Mouse (Mus musculus) inflammation-experienced regulatory T-cells, adult 6 months (primary cell): ENCODE data around the gene Ccdc85b. TPM values are rescaled to one million over a fixed set of nuclear protein-coding genes. Genes with fewer than 3 reads are reported as not detected.
"Not testable (repeated sequence)": the region's sequence is repeated elsewhere in the genome, so short reads cannot be mapped to it uniquely, and the experiment has no call there.

Source experiments
- ATAC-seq: one replicate; pipeline ENCODE4 v1.8.0; 2017
- polyA plus RNA-seq, 3 experiments: library from polyadenylated mRNA; unstranded; fragments of 100-300 nt; shearing (Covaris generic); gene quantifications; one replicate each; pipeline ENCODE4 v1.2.1; 2017

Ccdc85b gene
- polyA plus RNA-seq: under 1 TPM; 0.47 to 0.74 (median 0.65) TPM

DNA sequence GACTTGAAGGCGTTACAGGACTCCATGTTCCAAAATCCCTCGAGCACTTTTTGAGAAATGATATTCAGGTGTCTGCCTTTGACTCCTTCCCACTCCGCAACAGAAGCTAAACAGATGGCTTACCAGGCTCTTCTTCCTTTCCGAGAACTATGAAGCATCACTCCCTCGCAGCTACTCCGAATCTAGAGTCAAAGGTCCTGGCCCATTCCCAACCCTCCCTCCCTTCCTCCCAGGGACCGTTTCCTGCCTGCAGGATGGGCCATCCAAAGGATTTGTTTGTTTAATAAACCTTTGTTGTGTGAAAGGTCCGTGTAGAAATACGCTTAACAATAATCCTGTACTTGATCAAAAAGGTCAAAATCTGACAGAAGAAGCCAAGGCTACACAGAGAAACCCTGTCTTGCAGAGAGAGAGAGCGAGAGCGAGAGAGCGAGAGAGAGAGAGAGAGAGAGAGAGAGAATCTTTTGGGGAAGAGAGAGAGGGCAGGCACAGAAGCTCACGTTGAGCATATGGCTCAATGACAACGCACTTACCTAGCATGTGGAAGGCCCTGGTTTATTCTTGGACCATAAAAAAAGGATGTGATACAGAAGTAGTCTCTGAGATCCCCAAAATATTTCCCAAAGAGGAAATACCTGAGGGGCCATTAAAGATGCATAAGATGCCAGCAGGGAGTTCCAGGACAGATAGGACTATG, at the start of gene Ccdc85b:
TSS of gene Ccdc85b (minus strand) at position 149 of the 697 bp plus-strand sequence.
- ATAC-seq: peak; percentile 7

DNA sequence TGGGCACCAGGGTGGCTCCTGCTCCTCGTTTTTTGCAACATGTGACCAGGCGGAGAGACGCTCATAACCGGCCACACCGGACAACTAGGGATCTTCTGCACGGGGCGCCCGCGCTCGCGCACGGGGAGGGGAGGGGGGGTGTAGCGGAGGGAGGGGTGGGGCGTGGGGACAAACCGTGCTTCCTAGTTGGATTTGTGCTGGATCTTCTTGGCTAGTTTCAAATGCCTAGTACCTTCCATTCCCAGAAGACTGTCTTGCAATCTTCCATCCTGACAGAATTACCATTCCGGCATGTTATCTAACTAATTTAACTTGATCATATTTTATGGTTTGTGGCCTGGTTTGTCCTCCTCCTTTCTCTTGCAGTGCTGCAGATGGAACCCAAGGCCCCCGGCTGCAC, 46.0 kb upstream of the Ccdc85b start, which contains the start of gene 1700020D05Rik:
TSS of gene 1700020D05Rik (minus strand) at position 101 of the 400 bp plus-strand sequence.
- no peak for ATAC-seq

DNA sequence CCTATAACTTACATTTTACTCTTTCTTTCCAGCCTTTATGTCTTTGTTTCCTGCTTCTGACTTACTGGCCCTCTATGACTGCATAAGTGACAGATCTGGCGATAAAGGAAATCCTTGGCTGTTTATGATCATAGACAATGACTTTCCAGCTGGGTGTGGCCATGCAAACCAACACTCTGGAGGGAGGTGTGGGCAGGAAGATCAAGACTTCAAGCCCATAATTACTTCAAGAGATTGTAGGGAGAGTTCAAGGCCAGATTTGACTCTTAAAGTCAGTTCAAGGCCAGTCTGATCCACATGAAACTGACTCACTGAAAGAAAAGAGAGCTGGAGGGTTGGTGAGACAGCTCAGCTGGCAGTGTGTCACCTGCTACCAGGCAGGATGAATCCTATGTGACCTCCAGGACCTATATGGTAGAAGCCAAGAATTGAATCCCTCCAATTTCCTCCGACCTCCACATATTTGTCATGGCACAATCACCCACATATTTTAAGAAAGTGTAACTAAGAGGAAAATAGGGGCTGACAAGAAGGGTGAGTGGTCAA, 42.7 kb upstream of the Ccdc85b start:
- no peak for ATAC-seq

DNA sequence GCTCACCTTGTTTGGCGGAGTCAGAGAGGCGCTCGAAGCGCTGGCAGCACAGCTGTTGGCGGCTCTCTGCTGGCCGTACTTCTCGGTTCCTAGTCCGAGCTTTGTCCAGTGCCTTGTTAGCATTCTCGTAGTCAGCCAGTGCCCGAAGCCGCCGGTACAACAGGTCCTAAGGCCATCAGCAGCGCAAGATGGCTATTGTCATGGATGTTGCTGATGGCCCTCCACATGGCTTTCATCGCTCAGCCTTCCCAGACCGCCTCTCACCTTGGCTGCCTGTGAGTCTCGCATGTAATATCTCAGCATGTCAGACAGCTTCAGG, 38.3 kb upstream of the Ccdc85b start:
- ATAC-seq: no peak

DNA sequence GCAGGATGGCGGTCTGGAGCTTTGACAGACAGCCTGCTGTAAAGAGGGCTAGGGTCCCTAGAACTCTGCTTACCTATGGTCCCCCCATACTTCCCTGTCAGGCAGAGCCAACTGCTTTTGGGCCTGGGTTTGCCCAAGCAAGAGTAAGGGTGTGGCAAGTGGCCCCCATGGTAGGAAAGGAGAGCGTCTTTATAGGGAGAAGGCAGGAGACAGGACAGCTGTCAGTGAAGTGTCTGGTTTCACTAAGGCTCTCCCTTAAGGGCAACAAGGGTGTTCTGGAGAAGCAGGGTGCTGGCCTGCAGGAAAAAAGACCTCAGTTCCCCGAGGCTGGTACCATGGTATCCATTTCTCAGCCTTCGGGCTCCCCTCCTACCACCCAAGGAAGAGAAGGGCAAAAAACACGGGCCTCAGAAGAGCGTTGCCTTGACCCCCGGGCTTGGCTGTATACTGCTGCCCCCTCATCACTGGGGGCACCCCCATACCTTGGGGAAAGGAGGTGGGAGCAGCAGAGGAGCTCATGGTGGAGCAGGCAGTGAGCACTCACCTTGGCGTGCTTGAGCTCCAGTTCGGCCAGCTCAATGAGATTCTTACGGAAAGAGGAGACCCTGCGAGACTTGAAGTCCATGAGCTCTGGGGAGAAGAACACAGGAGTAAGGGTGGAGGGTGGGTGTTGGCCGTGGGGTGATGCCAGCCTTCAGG, 37.8 kb upstream of the Ccdc85b start:
- ATAC-seq: no peak

DNA sequence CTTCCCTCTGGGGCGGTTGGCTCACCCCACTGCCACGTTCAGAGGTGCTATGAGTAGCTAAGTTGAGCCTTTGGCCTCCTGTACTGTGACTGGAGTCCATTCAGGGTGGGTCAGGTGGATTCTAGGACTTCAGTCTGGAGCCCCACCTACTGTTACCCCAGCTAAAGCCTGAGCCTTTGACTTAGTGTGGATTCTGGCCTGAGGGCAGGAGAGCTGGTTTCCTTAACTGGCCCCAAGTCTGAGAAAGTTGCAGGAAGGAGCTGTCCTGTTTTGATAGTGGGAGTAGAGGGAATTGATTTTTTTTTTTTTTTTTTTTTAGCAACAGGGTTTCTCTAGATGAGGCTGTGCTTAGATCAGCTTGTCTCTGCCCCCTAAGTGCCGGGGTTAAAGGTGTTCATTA, 36.6 kb upstream of the Ccdc85b start:
- no peak for ATAC-seq

DNA sequence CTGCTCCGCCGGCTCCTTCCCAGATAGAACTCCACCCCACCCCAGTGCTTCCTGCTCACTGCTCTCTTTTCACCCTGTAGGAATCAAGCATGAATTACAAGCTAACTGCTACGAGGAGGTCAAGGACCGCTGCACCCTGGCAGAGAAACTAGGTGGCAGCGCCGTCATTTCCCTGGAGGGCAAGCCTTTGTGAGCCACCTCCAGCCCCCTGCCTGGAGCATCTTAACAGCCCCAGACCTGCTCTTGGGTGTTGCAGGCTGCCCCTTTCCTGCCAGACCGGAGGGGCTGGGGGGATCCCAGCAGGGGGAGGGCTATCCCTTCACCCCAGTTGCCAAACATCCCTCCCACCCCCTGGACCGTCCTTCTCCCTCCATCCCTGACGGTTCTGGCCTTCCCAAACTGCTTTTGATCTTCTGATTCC, 35.6 kb upstream of the Ccdc85b start:
- ATAC-seq: not testable (repeated sequence)

DNA sequence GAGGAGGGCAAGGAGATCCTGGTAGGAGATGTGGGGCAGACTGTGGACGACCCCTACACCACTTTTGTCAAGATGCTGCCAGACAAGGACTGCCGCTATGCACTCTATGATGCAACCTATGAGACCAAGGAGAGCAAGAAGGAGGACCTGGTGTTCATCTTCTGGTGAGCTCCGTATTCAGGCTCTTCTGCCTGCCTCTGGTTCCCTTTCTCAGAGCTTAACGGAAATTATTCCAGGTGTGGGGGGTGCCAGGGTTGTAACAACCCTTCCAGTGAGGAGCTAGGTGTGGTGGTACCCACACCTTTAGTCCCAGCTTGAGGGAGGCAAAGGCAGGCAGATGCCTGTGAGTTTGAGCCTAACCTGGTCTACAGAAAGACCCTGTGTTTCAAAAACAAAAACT, 34.9 kb upstream of the Ccdc85b start:
- no peak for ATAC-seq

DNA sequence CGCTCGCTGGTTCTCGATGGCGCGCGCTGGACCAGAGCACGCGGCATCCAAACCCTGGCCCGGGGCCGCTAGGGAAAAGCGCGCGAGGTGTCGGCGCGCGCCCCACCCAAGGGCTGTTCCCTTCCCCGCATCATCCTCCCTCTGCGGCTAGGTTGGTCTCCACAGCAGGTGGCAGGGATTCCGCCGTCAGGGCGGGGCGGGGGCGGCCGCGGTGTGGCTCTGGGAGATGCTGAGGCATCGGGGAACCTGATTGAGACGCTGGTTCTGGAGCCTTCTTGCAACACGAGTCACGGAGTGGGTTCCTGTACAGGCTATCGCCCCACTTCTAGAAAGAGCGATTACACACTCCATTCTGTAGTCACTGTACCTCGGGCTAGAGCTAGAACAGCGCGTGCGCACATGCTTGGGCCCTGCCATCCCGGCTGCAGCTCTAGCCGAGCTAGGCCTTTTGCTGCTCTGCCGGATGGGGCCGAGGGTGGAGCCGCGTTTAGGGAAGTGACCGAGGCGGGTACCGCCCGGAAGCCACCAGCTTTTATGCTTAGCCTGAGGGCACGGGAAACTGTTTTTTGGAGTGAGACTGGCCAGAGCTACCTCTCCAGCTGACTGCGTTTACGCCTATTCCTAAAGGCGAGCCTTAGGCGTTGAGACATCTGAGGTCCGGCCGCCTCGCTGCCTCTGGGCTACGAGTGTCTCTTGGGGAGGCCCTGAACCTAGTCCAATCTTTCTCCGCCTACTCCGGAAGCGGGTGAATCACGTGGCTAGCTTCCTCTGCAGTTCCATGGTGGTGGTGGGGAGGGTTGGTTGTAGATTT, 33.4 kb upstream of the Ccdc85b start:
- peak; percentile 42 for ATAC-seq

DNA sequence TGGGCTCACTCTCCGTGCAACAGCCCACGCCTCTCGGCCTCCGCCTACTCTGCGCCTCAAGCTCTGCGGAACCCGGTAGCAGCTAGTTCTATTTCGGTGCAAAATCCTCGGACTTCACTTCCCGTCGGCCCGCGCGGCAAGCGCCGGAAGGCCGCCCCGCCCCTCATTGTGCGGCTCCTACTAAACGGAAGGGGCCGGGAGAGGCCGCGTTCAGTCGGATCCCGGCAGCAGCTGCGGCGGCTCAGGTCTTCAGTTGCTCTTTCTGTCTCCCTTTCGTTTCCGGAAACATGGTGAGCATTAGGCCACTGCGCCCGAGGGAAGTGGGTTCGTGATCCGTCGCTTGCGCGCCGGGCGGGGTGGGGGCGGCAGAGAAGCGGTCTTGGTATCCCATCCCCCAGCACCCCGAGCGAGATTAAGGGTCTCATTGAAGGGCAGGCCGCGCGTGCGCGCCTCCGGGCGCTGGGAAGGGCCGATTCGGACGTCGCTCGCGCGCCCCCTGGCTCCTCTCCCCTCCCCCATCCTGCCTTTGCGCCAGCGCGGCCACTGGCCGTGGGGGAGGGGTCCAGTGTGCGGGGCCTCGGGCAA, 32.7 kb upstream of the Ccdc85b start, which contains the start of gene Cfl1:
TSS of gene Cfl1 (plus strand) at position 143 of the 585 bp plus-strand sequence.
- ATAC-seq: peak; percentile 57

DNA sequence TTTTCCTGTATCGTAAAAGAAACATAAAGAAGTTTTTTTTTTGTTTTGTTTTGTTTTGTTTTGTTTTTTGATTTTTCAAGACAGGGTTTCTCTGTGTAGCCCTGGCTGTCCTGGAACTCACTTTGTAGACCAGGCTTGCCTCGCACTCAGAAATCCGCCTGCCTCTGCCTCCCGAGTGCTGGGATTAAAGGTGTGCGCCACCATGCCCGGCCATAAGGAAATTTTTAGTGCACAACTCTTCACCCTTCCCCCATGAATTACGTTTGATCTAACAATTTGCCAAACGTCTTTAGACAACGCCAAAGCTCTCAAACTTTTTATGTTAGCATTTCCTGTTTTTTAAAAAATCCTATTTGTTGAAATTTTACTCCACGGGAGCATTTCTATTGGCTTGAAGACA, 32.0 kb upstream of the Ccdc85b start:
- ATAC-seq: not testable (repeated sequence)

DNA sequence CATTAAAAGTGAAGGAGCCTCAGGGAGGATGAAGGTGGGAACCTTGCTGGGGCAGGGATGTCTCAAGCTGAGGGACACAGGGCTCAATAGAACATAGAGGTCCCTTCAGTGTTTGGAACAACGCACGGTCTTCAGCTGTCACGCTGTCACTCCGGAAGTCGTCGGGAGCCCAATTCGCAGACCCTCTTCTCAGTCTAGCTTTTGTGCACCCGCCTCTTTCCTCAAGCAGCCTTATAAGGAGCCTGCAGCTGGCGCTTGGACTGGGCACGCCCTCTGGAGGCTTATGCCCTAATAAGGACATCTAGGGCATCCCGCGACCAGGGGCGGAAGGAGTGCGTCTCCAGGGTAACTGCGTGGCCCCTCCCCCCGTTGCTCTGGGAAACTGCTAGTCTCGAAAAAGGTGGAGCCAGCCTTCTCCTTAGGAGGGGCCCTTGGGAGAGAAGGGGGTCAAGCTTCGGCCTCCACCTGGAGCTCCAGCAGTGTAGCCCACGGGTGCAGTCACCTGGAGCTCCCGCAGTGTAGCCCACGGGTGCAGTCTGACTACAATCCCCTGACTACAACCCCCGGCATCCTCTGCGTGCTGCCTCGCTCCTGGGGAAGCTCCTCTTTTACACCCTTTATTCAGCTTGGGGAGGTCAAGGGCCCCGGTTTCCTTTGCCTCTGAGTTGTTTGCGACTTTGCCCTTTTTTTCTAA, 31.3 kb upstream of the Ccdc85b start:
- ATAC-seq: peak; percentile 69

DNA sequence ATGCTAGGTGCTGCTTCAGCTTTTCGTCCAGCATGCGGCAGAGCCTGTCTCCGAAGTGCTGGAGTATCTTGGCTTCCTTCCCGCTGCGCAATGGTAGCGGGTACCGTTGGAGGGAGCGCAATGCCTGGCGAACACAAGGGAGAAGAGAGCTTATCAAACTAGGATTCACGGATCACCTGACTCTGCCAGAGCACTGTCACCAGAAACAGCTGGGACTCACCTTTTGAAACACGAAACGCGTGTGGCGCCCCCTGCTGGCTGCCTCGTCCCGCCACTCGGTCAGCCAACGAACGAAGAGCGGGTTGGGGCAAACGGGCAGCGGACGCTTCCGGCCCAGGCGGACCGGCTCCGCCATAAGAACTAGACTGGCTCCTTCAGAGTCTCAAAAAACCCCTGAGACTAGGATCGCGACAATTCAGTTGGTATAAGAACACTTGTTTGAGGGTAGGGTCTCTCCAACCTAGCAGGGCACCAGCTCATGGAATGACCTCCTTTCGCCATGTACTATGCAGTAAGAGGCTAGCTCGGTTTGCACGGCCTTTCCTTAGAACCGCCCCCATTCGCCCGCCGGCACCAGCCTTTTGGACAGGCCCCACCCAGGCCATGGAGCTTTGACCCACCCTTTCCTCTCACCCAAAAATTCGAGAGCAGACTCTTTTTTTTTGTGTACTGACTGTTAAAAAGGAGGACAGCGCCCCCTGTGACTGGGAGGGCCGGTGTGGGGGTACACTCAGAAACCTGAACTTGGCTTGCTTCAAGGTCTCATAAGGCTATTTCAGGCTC, 30.3 kb upstream of the Ccdc85b start, which contains the start of gene Mus81:
TSS of gene Mus81 (minus strand) at position 635 of the 783 bp plus-strand sequence.
- ATAC-seq: peak; percentile 32

DNA sequence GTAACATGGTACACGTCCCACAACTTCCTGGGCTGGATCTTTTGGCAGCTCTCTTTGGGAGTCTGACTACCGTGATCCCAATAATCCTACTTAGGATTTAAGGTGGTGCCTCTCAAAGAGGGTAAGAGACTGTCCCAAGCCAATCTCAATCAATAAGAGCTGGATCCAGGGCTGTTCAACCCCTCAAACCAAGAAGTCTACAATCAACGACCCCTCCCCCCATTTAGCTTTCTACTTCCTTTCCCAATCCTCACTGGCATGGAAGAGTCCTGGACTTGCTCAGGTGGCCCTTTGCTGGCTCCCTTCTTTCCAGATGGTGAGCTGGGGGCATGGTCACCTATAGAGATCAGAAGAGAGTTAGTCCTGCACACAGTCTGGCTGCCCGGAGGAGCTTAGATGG, 29.1 kb upstream of the Ccdc85b start:
- no peak for ATAC-seq

DNA sequence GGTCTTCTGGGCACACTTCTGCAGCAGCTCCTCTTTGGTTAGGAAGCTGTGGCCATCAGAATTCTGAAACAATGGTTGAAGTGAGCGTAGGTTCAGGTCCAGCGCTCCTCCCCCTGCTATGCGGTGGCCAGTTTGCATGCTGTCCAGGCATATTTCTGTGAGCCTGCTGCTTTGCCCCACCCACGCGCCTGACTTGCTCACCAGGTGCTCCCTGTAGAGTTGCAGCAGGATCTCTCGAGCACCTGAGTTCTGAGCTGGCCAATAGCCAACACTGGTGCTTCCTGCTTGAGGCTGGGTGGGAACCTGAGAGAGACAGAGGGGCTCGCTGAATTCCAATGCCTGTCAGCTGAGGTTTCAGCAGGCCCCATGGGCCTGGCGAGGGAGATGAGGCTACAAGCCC, 28.6 kb upstream of the Ccdc85b start:
- no peak for ATAC-seq

DNA sequence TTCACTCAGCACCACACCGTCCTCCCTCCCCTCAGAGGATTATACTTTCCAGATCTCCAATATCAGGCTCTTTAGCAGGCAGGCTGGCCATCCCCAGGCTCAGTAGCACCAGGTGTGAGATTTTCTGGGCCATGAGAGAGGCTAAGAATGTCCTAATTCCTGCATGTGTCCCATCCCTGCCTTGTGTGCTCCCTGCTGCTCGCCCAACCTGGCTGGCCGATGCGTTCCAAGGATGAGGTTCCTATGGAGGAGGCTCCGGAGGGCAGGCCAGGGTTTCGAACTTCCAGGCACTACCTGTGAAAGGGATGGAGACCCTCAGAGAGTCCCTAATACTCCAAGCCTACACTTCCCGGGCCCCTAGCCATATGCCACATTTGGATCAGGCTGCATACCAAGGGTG, 28.1 kb upstream of the Ccdc85b start:
- ATAC-seq: no peak

DNA sequence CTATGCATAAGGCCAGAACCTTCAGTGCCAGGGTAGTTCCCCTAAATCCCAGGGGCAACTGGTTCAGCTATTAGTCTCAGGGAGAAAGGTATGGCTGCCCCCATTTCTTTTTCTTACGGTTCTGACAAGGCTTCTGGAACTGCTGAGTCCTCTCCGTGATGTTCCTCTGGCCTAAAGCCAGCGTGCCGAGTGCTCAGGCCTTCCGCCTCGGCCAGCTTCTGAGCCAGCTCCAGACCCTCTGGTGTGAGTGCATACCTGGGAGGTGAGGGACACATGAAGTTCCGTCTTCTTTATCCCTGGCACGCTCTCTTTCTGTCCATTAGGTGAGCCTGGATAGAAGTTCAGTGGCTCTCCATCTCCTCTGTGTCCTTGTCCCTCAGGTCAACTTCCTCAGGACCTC, 27.7 kb upstream of the Ccdc85b start:
- no peak for ATAC-seq

DNA sequence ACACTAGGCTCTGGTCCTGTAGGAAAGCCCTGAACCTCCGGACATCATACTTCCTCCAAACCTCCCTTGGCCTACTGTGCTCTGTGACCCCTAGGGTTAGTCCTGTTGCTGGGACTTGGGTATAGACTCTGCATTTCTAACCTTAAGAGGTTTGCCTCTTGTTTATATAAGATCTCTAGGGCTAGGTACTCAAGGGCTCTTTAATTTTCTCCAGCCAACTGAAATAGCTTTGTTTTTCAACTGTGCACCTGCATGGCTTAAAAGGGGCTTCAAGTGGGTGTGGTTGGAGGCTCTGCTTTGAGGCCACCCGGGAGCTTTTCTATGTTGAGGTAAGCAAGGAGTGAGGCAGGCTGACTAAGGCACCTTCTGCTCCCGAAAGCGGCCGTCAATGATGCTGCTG, 26.8 kb upstream of the Ccdc85b start:
- no peak for ATAC-seq

DNA sequence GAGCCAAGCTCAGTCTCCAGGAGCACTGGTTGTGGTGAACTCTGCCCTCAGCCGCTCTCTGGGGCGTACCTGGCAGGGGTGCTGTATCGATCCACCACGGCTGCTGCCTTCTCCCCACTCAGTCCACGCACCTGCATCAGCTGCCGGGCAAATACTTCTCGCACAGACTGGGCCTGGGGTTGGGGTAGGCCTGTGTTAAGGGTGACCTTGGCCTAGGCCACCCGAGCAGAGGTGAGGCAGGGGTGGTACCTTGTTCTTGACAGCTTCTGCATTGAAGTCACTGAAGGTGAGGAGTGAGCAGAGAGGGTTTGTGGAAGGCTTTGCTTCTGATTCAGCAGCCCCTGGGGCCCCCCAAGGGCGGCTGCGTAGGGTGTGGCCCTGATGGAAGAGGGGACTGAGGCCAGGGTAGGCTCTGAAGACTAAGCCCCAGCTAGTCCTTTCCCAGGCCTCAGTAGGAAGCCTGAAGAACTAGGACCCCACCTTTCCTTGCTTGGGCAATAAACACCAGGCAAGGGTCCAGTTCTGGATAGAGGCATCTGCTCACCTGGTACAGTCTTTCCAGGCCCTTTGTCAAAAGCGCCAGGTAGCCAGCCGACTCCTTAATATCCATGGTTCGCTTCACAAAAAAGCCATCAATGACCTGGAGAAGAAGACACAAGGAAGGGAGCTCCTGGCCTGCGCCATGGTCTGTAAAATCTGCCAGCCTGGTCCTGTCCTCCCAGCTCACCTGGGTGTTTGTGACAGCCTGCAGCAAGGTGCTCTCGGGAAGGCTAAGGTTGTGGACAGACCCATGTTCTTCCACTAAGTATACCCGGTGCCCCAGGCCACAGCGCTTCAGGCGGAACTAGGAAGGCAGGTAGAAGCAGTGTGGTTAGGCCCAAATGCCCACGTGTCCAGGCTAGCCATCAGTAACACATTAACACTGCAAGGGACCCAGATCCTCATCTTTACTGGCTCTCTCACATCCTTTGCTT, 26.0 kb upstream of the Ccdc85b start:
- no peak for ATAC-seq

DNA sequence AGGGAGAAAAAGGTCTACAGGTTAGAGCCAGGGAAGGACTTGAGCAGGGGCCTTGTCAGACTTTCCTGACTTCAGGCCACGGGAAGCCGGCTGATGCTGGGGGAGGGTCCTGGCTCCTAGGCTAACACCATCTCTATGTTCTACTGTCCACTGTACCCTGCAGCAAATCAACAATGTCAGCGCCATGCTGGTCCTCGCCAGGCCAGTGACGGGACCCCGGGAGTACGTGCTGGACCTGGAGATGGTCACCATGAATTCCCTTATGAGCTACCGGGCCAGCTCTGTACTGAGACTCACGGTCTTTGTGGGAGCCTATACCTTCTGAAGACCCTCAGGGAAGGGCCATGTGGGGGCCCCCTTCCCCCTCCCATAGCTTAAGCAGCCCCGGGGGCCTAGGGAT, 23.7 kb upstream of the Ccdc85b start:
- no peak for ATAC-seq
